Mouse (Mus musculus): Measurements from ENCODE around the gene Plscr5. TPM values are rescaled to one million over a fixed set of nuclear protein-coding genes. Genes with fewer than 3 reads are reported as not detected.
A peak's percentile ranks its signal among the peaks of the same experiment; 100 is the strongest.
"Not testable (repeated sequence)": the region's sequence is repeated elsewhere in the genome, so short reads cannot be mapped to it uniquely, and the experiment has no call there.

Gene Plscr5
- not detected for total RNA-seq (2021)
- long read RNA-seq, experiment 1, result 0 reads
- long read RNA-seq, experiment 2, result 0 reads

- H3K27ac ChIP-seq; H3K4me3 ChIP-seq; DNase-seq (ENCODE audit: extremely low spot score in 1 of 2, low spot score in 2 of 2); intact Hi-C loops (cut with DNase I): not testable (repeated sequence)
Measured at GRCm38 (mm10) chr9:92192636-92193035, at the start of gene Plscr5. TSS of gene Plscr5 (plus strand) at chr9:92192936.

DNA sequence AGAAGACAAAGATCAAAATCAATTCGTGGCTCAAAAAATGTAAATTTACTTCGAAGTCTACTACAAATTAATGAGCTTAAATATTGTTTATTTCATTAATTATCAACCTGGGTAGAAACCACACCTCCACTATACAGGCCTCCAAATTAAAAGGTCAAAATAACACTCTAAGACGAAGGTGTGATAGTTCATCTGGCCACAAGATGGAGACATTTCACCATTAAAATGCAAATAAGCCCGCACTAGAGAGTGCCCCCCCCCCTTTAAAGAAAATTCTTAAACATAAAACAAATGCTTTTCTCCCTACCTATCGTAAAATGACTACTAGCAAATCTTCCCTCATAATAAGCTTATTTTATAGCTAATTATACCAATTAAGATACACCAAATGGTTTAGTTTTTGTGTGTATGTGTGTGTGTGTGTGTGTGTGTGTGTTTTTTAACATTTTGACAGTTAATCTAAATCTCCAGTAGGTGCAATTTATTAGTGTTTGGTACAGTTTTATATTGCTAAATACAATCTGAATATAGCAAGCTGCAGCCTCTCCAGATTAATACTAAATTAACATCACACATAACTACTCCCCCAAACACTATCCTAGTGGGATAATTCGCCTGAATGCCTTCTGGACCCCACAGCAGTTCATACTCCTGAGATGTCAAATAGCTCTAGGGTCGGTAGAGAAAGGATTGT is 45.0 kb upstream of the Plscr5 start:
- Histone ChIP-seq H3K4me3 (no peak overlapping the region), H3K27ac (no peak overlapping the region)
- intact Hi-C loops (cut with DNase I), result loop anchor here (1.0 to 10.0 kb wide), 4 partner anchors 60 to 727 kb away; no protein-coding TSS in a partner anchor
- DNase-seq (ENCODE audit: extremely low spot score in 1 of 2, low spot score in 2 of 2), result no peak
- peak; percentile 73 for TF ChIP-seq CTCF (IDR thresholded peaks at IDR 0.05)

DNA sequence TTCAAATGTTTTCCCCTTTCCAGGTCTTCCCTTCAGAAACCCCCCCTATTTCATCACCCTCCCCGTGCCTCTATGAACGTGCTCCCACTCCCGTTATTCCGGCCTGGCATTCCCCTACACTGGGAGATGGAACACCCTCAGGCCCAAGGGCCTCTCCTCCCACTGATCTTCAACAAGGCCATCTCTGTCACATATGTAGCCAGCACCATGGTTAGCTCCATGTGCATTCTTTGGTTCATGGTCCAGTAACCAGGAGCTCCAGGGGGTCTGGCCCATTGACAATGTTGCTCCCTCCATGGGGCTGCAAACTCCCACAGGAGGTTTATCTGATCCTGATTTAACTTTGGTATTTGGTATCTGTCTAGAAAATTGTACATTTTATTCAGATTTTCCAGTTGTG is 30.5 kb upstream of the Plscr5 start:
- intact Hi-C loops (cut with DNase I), result no loop called here
- no peak overlapping the region for H3K4me3 ChIP-seq
- no peak for TF ChIP-seq CTCF (IDR thresholded peaks at IDR 0.05)
- no peak for DNase-seq (ENCODE audit: extremely low spot score in 1 of 2, low spot score in 2 of 2)
- H3K27ac ChIP-seq, result no peak overlapping the region

GRCm38 (mm10) chr9:92173318-92173985 is 19.3 kb upstream of the Plscr5 start:
- no peak for TF ChIP-seq CTCF (IDR thresholded peaks at IDR 0.05)
- H3K27ac ChIP-seq, result no peak overlapping the region
- DNase-seq (ENCODE audit: extremely low spot score in 1 of 2, low spot score in 2 of 2), result no peak
- no peak overlapping the region for H3K4me3 ChIP-seq
- intact Hi-C loops (cut with DNase I), result no loop called here

DNA sequence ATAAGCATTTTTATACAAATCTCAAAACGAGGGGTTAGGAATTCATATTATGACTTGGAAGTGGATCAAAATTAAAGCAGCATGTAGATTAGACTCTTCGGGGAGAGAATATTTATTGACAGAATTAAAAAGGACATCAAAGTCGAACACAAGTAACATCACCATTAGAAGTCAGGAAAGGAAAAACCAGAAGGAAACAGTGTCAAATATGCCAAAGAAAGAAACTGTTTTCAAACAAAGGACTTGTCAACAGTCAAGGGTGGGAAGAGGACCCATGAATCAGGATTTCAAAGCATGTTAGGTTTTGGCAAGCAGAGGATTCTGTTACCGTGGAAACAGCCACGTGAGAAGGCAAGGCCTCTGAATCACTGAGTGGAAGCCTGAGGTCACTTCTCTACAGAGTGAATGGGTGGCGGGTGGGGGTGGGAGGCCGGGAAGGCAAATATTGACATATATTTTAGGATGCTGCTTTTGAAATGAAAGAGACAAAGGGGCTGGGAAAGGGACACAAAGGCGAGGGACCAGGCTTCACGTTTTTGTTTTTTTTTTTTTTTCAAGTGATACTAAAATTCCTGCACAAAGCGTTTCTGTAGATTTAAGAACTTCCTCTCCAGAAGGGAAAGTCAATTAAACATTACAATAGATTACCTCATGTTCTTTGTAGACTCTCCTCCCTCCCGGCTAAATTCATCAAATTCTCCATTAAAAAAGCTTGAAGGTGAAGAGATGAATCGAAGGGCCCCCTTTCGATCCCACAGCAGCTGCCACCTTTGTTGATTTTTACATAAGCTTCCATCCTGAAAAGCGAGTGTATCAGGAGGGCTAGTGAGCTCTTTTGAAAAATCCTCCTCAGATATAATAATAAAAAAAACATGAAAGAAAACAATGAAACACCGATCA is 18.3 kb upstream of the Plscr5 start:
- no peak for TF ChIP-seq CTCF (IDR thresholded peaks at IDR 0.05)
- Histone ChIP-seq H3K4me3 (no peak overlapping the region), H3K27ac (no peak overlapping the region)
- intact Hi-C loops (cut with DNase I), result no loop called here
- peak; percentile 22 to 31 for DNase-seq (ENCODE audit: extremely low spot score in 1 of 2, low spot score in 2 of 2)

DNA sequence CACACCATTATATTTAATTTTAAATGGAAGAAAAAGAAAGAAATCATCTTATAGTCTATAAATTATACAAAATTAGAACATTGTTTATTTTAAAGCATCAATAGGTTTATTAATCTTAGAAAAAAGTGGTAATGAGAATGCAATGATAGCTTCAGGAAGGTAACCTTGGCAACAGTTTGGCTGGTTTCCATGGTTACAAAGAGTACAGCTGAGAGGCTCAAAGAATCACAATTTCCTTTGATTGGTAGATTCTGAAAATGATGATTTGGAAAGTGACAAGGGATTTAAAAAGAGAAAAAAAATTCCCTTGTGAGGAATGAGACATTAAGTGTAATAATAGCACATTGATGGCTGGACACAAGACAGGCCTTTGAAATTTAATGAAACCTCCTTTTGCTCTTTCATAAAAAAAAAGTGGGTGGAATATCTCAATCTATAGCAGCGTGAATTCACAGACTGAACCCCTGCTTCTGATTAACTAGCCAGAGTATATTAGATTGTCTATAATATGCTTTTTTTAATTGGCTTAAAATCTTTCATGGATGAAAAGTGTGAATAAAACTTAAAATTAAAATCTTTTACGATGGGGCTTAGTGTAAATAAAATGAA is 13.8 kb upstream of the Plscr5 start:
- DNase-seq (ENCODE audit: extremely low spot score in 1 of 2, low spot score in 2 of 2), result no peak
- intact Hi-C loops (cut with DNase I), result no loop called here
- H3K27ac ChIP-seq, result no peak overlapping the region
- no peak for TF ChIP-seq CTCF (IDR thresholded peaks at IDR 0.05)
- H3K4me3 ChIP-seq, result no peak overlapping the region

GRCm38 (mm10) chr9:92191295-92191694 is 1.4 kb upstream of the Plscr5 start:
- TF ChIP-seq CTCF (IDR thresholded peaks at IDR 0.05), result no peak; the same call in 1 of the 2 replicates
- Histone ChIP-seq H3K4me3 (no peak overlapping the region), H3K27ac (no peak overlapping the region)
- intact Hi-C loops (cut with DNase I), result no loop called here
- DNase-seq (ENCODE audit: extremely low spot score in 1 of 2, low spot score in 2 of 2), result no peak

DNA sequence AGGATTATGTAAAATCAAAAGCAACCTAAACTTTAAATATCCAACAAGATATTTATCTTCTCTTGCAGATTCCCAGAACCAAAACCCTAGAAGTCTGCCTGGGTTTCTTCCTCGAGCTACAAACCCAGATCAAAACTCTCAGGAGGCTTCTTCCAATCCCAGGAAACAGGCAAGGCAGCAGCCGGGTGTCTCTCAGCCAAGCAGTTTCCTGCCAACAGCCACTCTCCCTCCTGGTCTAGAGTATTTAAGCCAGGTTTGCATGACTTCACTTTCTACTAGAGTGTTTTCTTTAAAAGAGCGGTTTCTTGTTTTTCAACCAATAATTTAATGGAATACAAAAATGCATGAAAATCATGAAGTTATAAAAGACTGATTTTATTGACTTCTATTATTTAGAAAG is 5.7 kb downstream of the Plscr5 start:
- no peak for TF ChIP-seq CTCF (IDR thresholded peaks at IDR 0.05)
- no peak overlapping the region for H3K4me3 ChIP-seq
- H3K27ac ChIP-seq, result no peak overlapping the region
- intact Hi-C loops (cut with DNase I), result no loop called here
- no peak for DNase-seq (ENCODE audit: extremely low spot score in 1 of 2, low spot score in 2 of 2)

GRCm38 (mm10) chr9:92199564-92199963 is 6.8 kb downstream of the Plscr5 start:
- intact Hi-C loops (cut with DNase I), result no loop called here
- DNase-seq (ENCODE audit: extremely low spot score in 1 of 2, low spot score in 2 of 2), result no peak
- no peak for TF ChIP-seq CTCF (IDR thresholded peaks at IDR 0.05)
- H3K27ac ChIP-seq, result no peak overlapping the region
- H3K4me3 ChIP-seq, result no peak overlapping the region

DNA sequence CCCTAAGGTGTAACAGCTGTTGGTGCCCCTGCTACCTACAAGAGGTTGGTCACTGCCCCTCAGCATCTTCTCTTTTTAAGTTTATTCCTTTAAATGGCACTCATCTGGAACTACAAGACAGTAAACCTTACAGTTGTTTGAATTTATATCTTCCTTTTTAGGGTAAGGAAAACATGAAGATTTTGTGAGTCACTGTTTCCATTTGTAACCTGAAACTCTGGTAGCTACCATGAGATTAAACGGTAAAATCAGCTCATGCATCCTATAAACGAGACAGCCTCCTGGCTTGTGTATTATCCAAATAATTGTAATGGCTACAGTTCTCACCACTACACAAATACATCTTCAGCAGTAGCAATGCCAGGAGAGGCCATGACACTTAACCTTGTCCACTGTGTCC is 11.7 kb downstream of the Plscr5 start:
- intact Hi-C loops (cut with DNase I), result loop anchor here (10.0 kb wide), 1 partner anchor 1500 kb away; no protein-coding TSS in a partner anchor
- TF ChIP-seq CTCF (IDR thresholded peaks at IDR 0.05), result no peak

DNA sequence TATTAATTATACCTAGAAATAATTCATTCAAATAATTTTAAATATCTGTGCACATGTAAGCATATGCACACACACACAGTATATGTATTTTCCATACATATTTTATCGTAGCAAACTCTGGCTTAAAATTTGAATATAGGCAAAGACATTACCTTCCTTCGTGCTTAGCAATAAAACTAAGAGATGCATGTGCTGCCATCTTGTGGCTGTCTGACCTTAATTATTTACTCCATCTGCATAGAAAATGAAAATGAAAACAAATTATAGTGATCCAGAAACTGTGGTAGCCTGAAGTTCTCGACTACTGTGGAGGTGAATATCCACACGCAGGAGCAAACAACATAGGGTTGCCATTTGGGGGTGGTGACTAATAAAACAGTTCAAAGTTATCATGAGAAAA is 14.6 kb downstream of the Plscr5 start:
- Histone ChIP-seq H3K4me3 (peak overlapping the region; percentile 28), H3K27ac (no peak overlapping the region)
- TF ChIP-seq CTCF (IDR thresholded peaks at IDR 0.05), result peak; percentile 66
- intact Hi-C loops (cut with DNase I), result loop anchor here (1.0 to 10.0 kb wide), 2 partner anchors 60 to 1503 kb away; no protein-coding TSS in a partner anchor
- peak; percentile 29 to 46 for DNase-seq (ENCODE audit: extremely low spot score in 1 of 2, low spot score in 2 of 2)

More for the DNA sequence above, 11.7 kb downstream of the Plscr5 start:
- H3K4me3 ChIP-seq, result no peak overlapping the region
- no peak overlapping the region for H3K27ac ChIP-seq
- DNase-seq (ENCODE audit: extremely low spot score in 1 of 2, low spot score in 2 of 2), result no peak
